Comparison of ENCODE assay signal across 8 mouse cellular contexts in the genomic region with DNA sequence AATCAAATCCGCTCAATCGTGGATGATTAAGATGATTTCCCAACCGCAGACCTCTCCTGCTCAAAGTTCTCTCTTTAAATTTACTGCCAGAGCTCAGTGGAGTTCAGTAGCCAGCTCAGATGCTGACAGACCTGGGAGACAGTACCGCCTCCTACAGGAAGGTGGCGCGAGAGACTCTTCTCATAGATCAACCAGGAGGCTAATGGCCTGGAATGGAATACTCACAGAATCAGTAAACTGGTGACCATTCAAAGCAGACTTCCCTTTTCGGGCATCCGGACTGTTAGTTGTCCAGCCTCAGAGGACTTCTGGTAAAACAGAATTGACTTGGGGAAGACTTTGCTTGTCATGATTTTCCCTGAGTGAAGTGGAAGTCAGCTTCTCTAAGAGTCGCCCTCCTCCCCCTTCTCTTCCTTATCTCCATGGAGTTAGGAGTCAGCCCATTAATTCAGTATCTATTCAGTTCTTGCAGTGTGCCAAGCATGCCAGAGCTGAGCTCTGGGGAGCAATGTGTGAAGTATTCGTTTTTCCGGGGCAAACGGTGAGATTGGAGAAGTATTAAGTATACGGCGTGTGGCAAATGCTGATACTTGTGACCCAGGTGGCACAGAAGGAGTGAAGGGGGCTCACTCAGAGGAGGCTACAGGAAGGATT.
DNase-seq lines count a peak whose midpoint lies in the region; ATAC-seq and TF ChIP-seq lines count a peak whose summit lies in the region.

No protein-coding gene starts in this region.

- TF ChIP-seq EP300 in stomach, postnatal 0 days (optimal IDR thresholded peaks at IDR 0.05): no peak

- H3K9ac ChIP-seq in limb, embryonic 11.5 days (ENCODE audit: low read length): no peak overlapping the region
- no peak overlapping the region for H3K9ac ChIP-seq in neural tube, embryonic 11.5 days (ENCODE audit: low read length)
- H3K9ac ChIP-seq in stomach, postnatal 0 days (ENCODE audit: low read length): no peak overlapping the region

- H3K4me2 ChIP-seq in limb, embryonic 11.5 days (ENCODE audit: low read depth, severe bottlenecking): no peak overlapping the region
- no peak overlapping the region for H3K4me2 ChIP-seq in neural tube, embryonic 11.5 days (ENCODE audit: low read depth)
- H3K4me2 ChIP-seq in stomach, postnatal 0 days (replicated peaks; ENCODE audit: low read depth): no peak overlapping the region

- TF ChIP-seq CTCF in stomach, postnatal 0 days (IDR thresholded peaks at IDR 0.05; ENCODE audit: low read depth): peak; percentile 93

- H3K4me3 ChIP-seq in limb, embryonic 11.5 days (ENCODE audit: low read depth, low read length): no peak overlapping the region
- no peak overlapping the region for H3K4me3 ChIP-seq in neural tube, embryonic 11.5 days (ENCODE audit: low read depth, low read length)
- no peak overlapping the region for H3K4me3 ChIP-seq in stomach, postnatal 0 days (ENCODE audit: low read depth, low read length)

- no peak overlapping the region for H3K27ac ChIP-seq in limb, embryonic 11.5 days (replicated peaks; ENCODE audit: low read depth, low read length)
- no peak overlapping the region for H3K27ac ChIP-seq in neural tube, embryonic 11.5 days (ENCODE audit: low read depth, low read length)
- no peak overlapping the region for H3K27ac ChIP-seq in stomach, postnatal 0 days (replicated peaks)

- no peak for ATAC-seq in CD4-positive, CD25-positive, alpha-beta regulatory T cell, adult 4 months
- no peak for ATAC-seq in limb, embryonic 11.5 days (ENCODE audit: insufficient number of reproducible peaks, low FRiP score, low TSS enrichment, low read depth)
- peak; percentile 65 for ATAC-seq in neural tube, embryonic 11.5 days (ENCODE audit: insufficient read depth, low FRiP score, low TSS enrichment)
- ATAC-seq in stomach, postnatal 0 days (ENCODE audit: low FRiP score, low TSS enrichment): peak; percentile 76

- 46% methylated on average over 14 of the region's 14 CpGs for WGBS in limb, embryonic 11.5 days
- WGBS in neural tube, embryonic 11.5 days: 43% methylated on average over 14 of the region's 14 CpGs
- WGBS in stomach, postnatal 0 days: 35% methylated on average over 14 of the region's 14 CpGs

- DNase-seq in CD4-positive, CD25-positive, alpha-beta regulatory T cell, adult 2 months (ENCODE audit: low read depth, low spot score): peak; percentile 70
- peak; percentile 90 for DNase-seq in embryo, embryonic 10 days (ENCODE audit: low spot score)
- DNase-seq in gastrocnemius, postnatal 36 days: peak; percentile 64 to 75
- DNase-seq in kidney, adult 8-10 months: peak; percentile 72 to 92
- DNase-seq in limb, embryonic 11.5 days (ENCODE audit: low spot score): peak; percentile 86
- DNase-seq in neural tube, embryonic 11.5 days (ENCODE audit: low spot score): peak; percentile 76
- peak; percentile 85 for DNase-seq in stomach, postnatal 0 days (ENCODE audit: low spot score)

- H3K9me3 ChIP-seq in limb, embryonic 11.5 days (ENCODE audit: control insufficient read depth, low read length): no peaks in the 10 kb centered on the region
- no peaks in the 10 kb centered on the region for H3K9me3 ChIP-seq in neural tube, embryonic 11.5 days (ENCODE audit: control insufficient read depth, low read length)
- H3K9me3 ChIP-seq in stomach, postnatal 0 days (ENCODE audit: control insufficient read depth, low read length): no peaks in the 10 kb centered on the region

- no peaks in the 10 kb centered on the region for H3K36me3 ChIP-seq in limb, embryonic 11.5 days (ENCODE audit: control insufficient read depth, insufficient read depth, low read length)
- no peaks in the 10 kb centered on the region for H3K36me3 ChIP-seq in neural tube, embryonic 11.5 days (ENCODE audit: control insufficient read depth, insufficient read depth, low read length)
- no peaks in the 10 kb centered on the region for H3K36me3 ChIP-seq in stomach, postnatal 0 days (ENCODE audit: control insufficient read depth, insufficient read depth, low read length)

- H3K4me1 ChIP-seq in limb, embryonic 11.5 days (ENCODE audit: control insufficient read depth, insufficient read depth, low read length): no peaks in the 10 kb centered on the region
- H3K4me1 ChIP-seq in neural tube, embryonic 11.5 days (ENCODE audit: control insufficient read depth, insufficient read depth, low read length): no peaks in the 10 kb centered on the region
- no peaks in the 10 kb centered on the region for H3K4me1 ChIP-seq in stomach, postnatal 0 days (replicated peaks; ENCODE audit: control insufficient read depth, insufficient read depth)

- no peaks in the 10 kb centered on the region for H3K27me3 ChIP-seq in limb, embryonic 11.5 days (ENCODE audit: control insufficient read depth, insufficient read depth, low read length)
- no peaks in the 10 kb centered on the region for H3K27me3 ChIP-seq in neural tube, embryonic 11.5 days (ENCODE audit: control insufficient read depth, insufficient read depth, low read length)
- H3K27me3 ChIP-seq in stomach, postnatal 0 days (ENCODE audit: control insufficient read depth, insufficient read depth, low read length): no peaks in the 10 kb centered on the region

- intact Hi-C loops in gastrocnemius, postnatal 36 days (cut with DNase I): loop anchor here (2.0 to 10.0 kb wide), 4 partner anchors 155 to 818 kb away; no protein-coding TSS in a partner anchor

Comparison
In these comparisons a context has a peak if more than half of its experiments do, and no peak if none do; other contexts are left out.
1. ATAC-seq: peak in neural tube, embryonic 11.5 days (single experiment) and stomach, postnatal 0 days (single experiment); none in CD4-positive, CD25-positive, alpha-beta regulatory T cell, adult 4 months (single experiment) and limb, embryonic 11.5 days (single experiment).
2. Peak in every context shown above with its lines, with median percentiles within 50 percentile points of each other: DNase-seq.